Mouse (Mus musculus): ENCODE data around the gene Prps1l3. TPM values are rescaled to one million over a fixed set of nuclear protein-coding genes. Genes with fewer than 3 reads are reported as not detected.

Prps1l3 gene
- total and polyA plus RNA-seq, 3 experiments: 41.0 to 203 (median 130) TPM

- TF ChIP-seq CTCF (IDR thresholded peaks at IDR 0.05; ENCODE audit: low read depth, low read length): no peak
- peak overlapping the region; percentile 76 for H3K4me3 ChIP-seq (ENCODE audit: low read depth, low read length)
- H3K9me3 ChIP-seq (replicated peaks): no peaks in the 10 kb centered on the region
- DNase-seq (ENCODE audit: low spot score) (no peak), ATAC-seq (ENCODE audit: extremely low read depth, insufficient number of reproducible peaks, low FRiP score, poor library complexity, severe bottlenecking) (no peak)
- peaks cover 48% of the 10 kb centered on the region for H3K4me1 ChIP-seq (ENCODE audit: insufficient read depth, low read depth, low read length)
- H3K36me3 ChIP-seq (replicated peaks): peaks cover 14% of the 10 kb centered on the region
- no peaks in the 10 kb centered on the region for H3K27me3 ChIP-seq (ENCODE audit: insufficient read depth, low read length)
Measured at GRCm38 (mm10) chr12:57196286-57196607, 34.0 kb upstream of the Prps1l3 start.

- Histone ChIP-seq H3K4me1 (ENCODE audit: insufficient read depth, low read depth, low read length) (peaks cover 51% of the 10 kb centered on the region), H3K27me3 (ENCODE audit: insufficient read depth, low read length) (no peaks in the 10 kb centered on the region), H3K4me3 (ENCODE audit: low read depth, low read length) (peak overlapping the region; percentile 76), H3K36me3 (replicated peaks) (peaks cover 9% of the 10 kb centered on the region), H3K9me3 (replicated peaks) (no peaks in the 10 kb centered on the region)
- peak; percentile 16 for ATAC-seq (ENCODE audit: extremely low read depth, insufficient number of reproducible peaks, low FRiP score, poor library complexity, severe bottlenecking)
- no peak for TF ChIP-seq POLR2AphosphoS5 (IDR thresholded peaks at IDR 0.05; ENCODE audit: insufficient replicate concordance, low read depth, low read length)
- TF ChIP-seq CTCF (IDR thresholded peaks at IDR 0.05; ENCODE audit: low read depth, low read length): no peak
- no peak for TF ChIP-seq TAL1 (conservative IDR thresholded peaks at IDR 0.05; ENCODE audit: low read depth, low read length)
- DNase-seq (ENCODE audit: low spot score): peak; percentile 62
Measured at GRCm38 (mm10) chr12:57196608-57197362, 33.4 kb upstream of the Prps1l3 start.

- peaks cover 52% of the 10 kb centered on the region for H3K4me1 ChIP-seq (ENCODE audit: insufficient read depth, low read depth, low read length)
- ATAC-seq (ENCODE audit: extremely low read depth, insufficient number of reproducible peaks, low FRiP score, poor library complexity, severe bottlenecking): peak; percentile 71
Measured at GRCm38 (mm10) chr12:57197363-57198026, 32.7 kb upstream of the Prps1l3 start, which contains the start of gene Slc25a21. TSS of gene Slc25a21 (minus strand) at chr12:57197472.

GRCm38 (mm10) chr12:57198269-57198668 is 31.9 kb upstream of the Prps1l3 start:
- H3K9me3 ChIP-seq (replicated peaks): no peaks in the 10 kb centered on the region
- H3K4me1 ChIP-seq (ENCODE audit: insufficient read depth, low read depth, low read length): peaks cover 47% of the 10 kb centered on the region
- H3K4me3 ChIP-seq (ENCODE audit: low read depth, low read length): peak overlapping the region; percentile 44; the same call in 1 of the 2 replicates
- DNase-seq (ENCODE audit: low spot score) (no peak), ATAC-seq (ENCODE audit: extremely low read depth, insufficient number of reproducible peaks, low FRiP score, poor library complexity, severe bottlenecking) (no peak)
- peaks cover 3% of the 10 kb centered on the region for H3K36me3 ChIP-seq (replicated peaks)
- no peak for TF ChIP-seq TAL1 (conservative IDR thresholded peaks at IDR 0.05; ENCODE audit: low read depth, low read length)
- TF ChIP-seq CTCF (IDR thresholded peaks at IDR 0.05; ENCODE audit: low read depth, low read length): no peak
- TF ChIP-seq GATA2 (IDR thresholded peaks at IDR 0.05; ENCODE audit: borderline replicate concordance, low read depth, low read length): no peak
- 0 out of 2 replicates have a peak, but pooled peaks have one; percentile 41 for TF ChIP-seq POLR2AphosphoS5 (IDR thresholded peaks at IDR 0.05; ENCODE audit: insufficient replicate concordance, low read depth, low read length)
- H3K27me3 ChIP-seq (ENCODE audit: insufficient read depth, low read length): no peaks in the 10 kb centered on the region

More at GRCm38 (mm10) chr12:57197363-57198026, 32.7 kb upstream of the Prps1l3 start, which contains the start of gene Slc25a21:
- H3K36me3 ChIP-seq (replicated peaks): peaks cover 3% of the 10 kb centered on the region
- TF ChIP-seq POLR2AphosphoS5 (IDR thresholded peaks at IDR 0.05; ENCODE audit: insufficient replicate concordance, low read depth, low read length) (no peak), GATA2 (IDR thresholded peaks at IDR 0.05; ENCODE audit: borderline replicate concordance, low read depth, low read length) (no peak), TAL1 (conservative IDR thresholded peaks at IDR 0.05; ENCODE audit: low read depth, low read length) (peak; percentile 40; the same call in 1 of the 2 replicates), CTCF (IDR thresholded peaks at IDR 0.05; ENCODE audit: low read depth, low read length) (no peak)
- peak; percentile 59 for DNase-seq (ENCODE audit: low spot score)
- H3K27me3 ChIP-seq (ENCODE audit: insufficient read depth, low read length): no peaks in the 10 kb centered on the region
- no peaks in the 10 kb centered on the region for H3K9me3 ChIP-seq (replicated peaks)
- peak within 1 kb of the TSS; percentile 76 for H3K4me3 ChIP-seq (ENCODE audit: low read depth, low read length)

- ATAC-seq (ENCODE audit: extremely low read depth, insufficient number of reproducible peaks, low FRiP score, poor library complexity, severe bottlenecking) (no peak), DNase-seq (ENCODE audit: low spot score) (no peak)
- Histone ChIP-seq H3K9me3 (replicated peaks) (no peaks in the 10 kb centered on the region), H3K36me3 (replicated peaks) (peaks cover 3% of the 10 kb centered on the region), H3K4me3 (ENCODE audit: low read depth, low read length) (no peak overlapping the region), H3K27me3 (ENCODE audit: insufficient read depth, low read length) (no peaks in the 10 kb centered on the region), H3K4me1 (ENCODE audit: insufficient read depth, low read depth, low read length) (peaks cover 39% of the 10 kb centered on the region)
- TF ChIP-seq CTCF (IDR thresholded peaks at IDR 0.05; ENCODE audit: low read depth, low read length) (no peak), GATA2 (IDR thresholded peaks at IDR 0.05; ENCODE audit: borderline replicate concordance, low read depth, low read length) (no peak), POLR2AphosphoS5 (IDR thresholded peaks at IDR 0.05; ENCODE audit: insufficient replicate concordance, low read depth, low read length) (no peak), TAL1 (conservative IDR thresholded peaks at IDR 0.05; ENCODE audit: low read depth, low read length) (no peak), GATA1 (IDR thresholded peaks at IDR 0.05; ENCODE audit: borderline replicate concordance, low read length) (no peak)
Measured at GRCm38 (mm10) chr12:57199427-57199826, 30.8 kb upstream of the Prps1l3 start.

GRCm38 (mm10) chr12:57201901-57202300 is 28.3 kb upstream of the Prps1l3 start:
- H3K4me1 ChIP-seq (ENCODE audit: insufficient read depth, low read depth, low read length): peaks cover 27% of the 10 kb centered on the region
- DNase-seq (ENCODE audit: low spot score): no peak
- H3K36me3 ChIP-seq (replicated peaks): peaks cover 3% of the 10 kb centered on the region
- H3K27me3 ChIP-seq (ENCODE audit: insufficient read depth, low read length): no peaks in the 10 kb centered on the region
- no peaks in the 10 kb centered on the region for H3K9me3 ChIP-seq (replicated peaks)
- no peak overlapping the region for H3K4me3 ChIP-seq (ENCODE audit: low read depth, low read length)
- no peak for TF ChIP-seq CTCF (IDR thresholded peaks at IDR 0.05; ENCODE audit: low read depth, low read length)
- no peak for TF ChIP-seq GATA2 (IDR thresholded peaks at IDR 0.05; ENCODE audit: borderline replicate concordance, low read depth, low read length)
- TF ChIP-seq TAL1 (conservative IDR thresholded peaks at IDR 0.05; ENCODE audit: low read depth, low read length): no peak
- no peak for TF ChIP-seq POLR2AphosphoS5 (IDR thresholded peaks at IDR 0.05; ENCODE audit: insufficient replicate concordance, low read depth, low read length)
- no peak for TF ChIP-seq GATA1 (IDR thresholded peaks at IDR 0.05; ENCODE audit: borderline replicate concordance, low read length)
- ATAC-seq (ENCODE audit: extremely low read depth, insufficient number of reproducible peaks, low FRiP score, poor library complexity, severe bottlenecking): no peak

Measured in G1E (cell line).